Comparison of ENCODE assay signal across 17 mouse cellular contexts in genomic region chr5:100149967-100150366, GRCm38 (mm10). TPM values are rescaled to one million over a fixed set of nuclear protein-coding genes. Genes with fewer than 3 reads are reported as not detected.
A peak's percentile ranks its signal among the peaks of the same experiment; 100 is the strongest.
DNase-seq lines count a peak whose midpoint lies in the region; ATAC-seq and TF ChIP-seq lines count a peak whose summit lies in the region.
"Had no signal": no experiment of that assay in that cellular context is flagged by ENCODE, and none has a peak within 500 bp of the region (broad histone marks: within the 10 kb centered on the region; RNA-seq: fewer than 3 reads in every experiment).

No protein-coding gene starts in this region.

- DNase-seq in kidney, postnatal 0 days (ENCODE audit: low spot score): peak; percentile 48
- DNase-seq in ES-E14 (ENCODE audit: low read depth, low spot score): peak; percentile 49
- peak; percentile 49 for DNase-seq in embryonic facial prominence, embryonic 10.5 days (ENCODE audit: low spot score)
- DNase-seq in mesoderm, embryonic 11.5 days (ENCODE audit: low read depth, low spot score): peak; percentile 29
- no peak for DNase-seq in ovary, adult 18-20 months (ENCODE audit: low spot score)
- no peak for DNase-seq in left cerebral cortex, adult 11 months (ENCODE audit: low spot score)
- DNase-seq: cerebellum, adult 8-10 months; gastrocnemius, adult 2 months had no signal

- no peaks in the 10 kb centered on the region for H3K36me3 ChIP-seq in kidney, postnatal 0 days (ENCODE audit: insufficient read depth, low read length)
- no peaks in the 10 kb centered on the region for H3K36me3 ChIP-seq in kidney, embryonic 15.5 days
- H3K36me3 ChIP-seq in ES-E14 (ENCODE audit: control insufficient read depth, insufficient read depth, low read length, poor library complexity, severe bottlenecking): no peaks in the 10 kb centered on the region
- no peaks in the 10 kb centered on the region for H3K36me3 ChIP-seq in embryonic facial prominence, embryonic 10.5 days (replicated peaks)
- H3K36me3 ChIP-seq: forebrain, embryonic 15.5 days; hindbrain, embryonic 12.5 days; midbrain, embryonic 15.5 days had no signal

- no peak for TF ChIP-seq CTCF in kidney, postnatal 0 days (IDR thresholded peaks at IDR 0.05; ENCODE audit: low read depth)

- WGBS in kidney, postnatal 0 days: 66% methylated on average over 3 of the region's 3 CpGs
- WGBS in kidney, embryonic 15.5 days: 66% methylated on average over 3 of the region's 3 CpGs
- WGBS in embryonic facial prominence, embryonic 10.5 days: 67% methylated on average over 3 of the region's 3 CpGs

- no peak overlapping the region for H3K9ac ChIP-seq in kidney, postnatal 0 days (ENCODE audit: low read depth, low read length)
- no peak overlapping the region for H3K9ac ChIP-seq in kidney, embryonic 15.5 days
- H3K9ac ChIP-seq in ES-E14 (ENCODE audit: insufficient read depth, low read depth, low read length, poor library complexity, severe bottlenecking): no peak overlapping the region
- H3K9ac ChIP-seq: forebrain, embryonic 15.5 days; hindbrain, embryonic 12.5 days; midbrain, embryonic 15.5 days had no signal

- H3K27me3 ChIP-seq in kidney, postnatal 0 days (ENCODE audit: insufficient read depth, low read length): no peaks in the 10 kb centered on the region
- H3K27me3 ChIP-seq in kidney, embryonic 15.5 days: no peaks in the 10 kb centered on the region; the same call in 1 of the 2 replicates
- 0 out of 2 replicates have a peak, but pooled peaks cover 7% of the 10 kb centered on the region for H3K27me3 ChIP-seq in embryonic facial prominence, embryonic 10.5 days (replicated peaks; ENCODE audit: low read depth, poor library complexity, severe bottlenecking)
- H3K27me3 ChIP-seq: forebrain, embryonic 15.5 days; hindbrain, embryonic 12.5 days; midbrain, embryonic 15.5 days had no signal

- in situ Hi-C loops in ES-E14 (cut with MboI; ENCODE audit: low sequenced_read_pairs in 2 of 2, unreplicated experiment in 2 of 2): loop anchor here in 1 of 2 experiments (25.0 kb wide), 1 partner anchor 88 kb away; no protein-coding TSS in a partner anchor

- ATAC-seq in kidney, postnatal 0 days (replicated peaks; ENCODE audit: low FRiP score, low read depth): no peak
- no peak for ATAC-seq in kidney, embryonic 15.5 days (replicated peaks; ENCODE audit: low FRiP score)
- ATAC-seq: activated CD4-positive, CD25-positive, alpha-beta regulatory T cell, adult 4 months; forebrain, embryonic 15.5 days; intestine, postnatal 0 days; midbrain, embryonic 15.5 days had no signal

- no peak overlapping the region for H3K4me2 ChIP-seq in kidney, postnatal 0 days (ENCODE audit: low read length)
- no peak overlapping the region for H3K4me2 ChIP-seq in kidney, embryonic 15.5 days
- H3K4me2 ChIP-seq: forebrain, embryonic 15.5 days; hindbrain, embryonic 12.5 days; liver, embryonic 11.5 days; midbrain, embryonic 15.5 days had no signal

- no peaks in the 10 kb centered on the region for H3K9me3 ChIP-seq in kidney, postnatal 0 days (replicated peaks; ENCODE audit: low read length)
- H3K9me3 ChIP-seq in kidney, embryonic 15.5 days (replicated peaks): no peaks in the 10 kb centered on the region
- no peaks in the 10 kb centered on the region for H3K9me3 ChIP-seq in ES-E14 (ENCODE audit: control insufficient read depth, insufficient read depth, low read depth, low read length)
- H3K9me3 ChIP-seq in embryonic facial prominence, embryonic 10.5 days: no peaks in the 10 kb centered on the region
- H3K9me3 ChIP-seq: forebrain, embryonic 15.5 days; hindbrain, embryonic 12.5 days; midbrain, embryonic 15.5 days had no signal

- H3K4me1 ChIP-seq in kidney, postnatal 0 days (replicated peaks; ENCODE audit: insufficient read depth, low read length): no peaks in the 10 kb centered on the region
- H3K4me1 ChIP-seq in kidney, embryonic 15.5 days: no peaks in the 10 kb centered on the region
- H3K4me1 ChIP-seq in ES-E14 (ENCODE audit: control insufficient read depth in 2 of 2, insufficient read depth in 2 of 2, low read length in 2 of 2, poor library complexity in 1 of 2): no peaks in the 10 kb centered on the region
- no peaks in the 10 kb centered on the region for H3K4me1 ChIP-seq in embryonic facial prominence, embryonic 10.5 days
- H3K4me1 ChIP-seq: forebrain, embryonic 15.5 days; hindbrain, embryonic 12.5 days; midbrain, embryonic 15.5 days had no signal

- no peak overlapping the region for H3K27ac ChIP-seq in kidney, postnatal 0 days
- H3K27ac ChIP-seq in kidney, embryonic 15.5 days: no peak overlapping the region
- no peak overlapping the region for H3K27ac ChIP-seq in ES-E14 (ENCODE audit: insufficient read depth, low read depth, low read length, poor library complexity, severe bottlenecking)
- no peak overlapping the region for H3K27ac ChIP-seq in embryonic facial prominence, embryonic 10.5 days (replicated peaks)
- H3K27ac ChIP-seq: forebrain, embryonic 15.5 days; gastrocnemius, adult 2 months; hindbrain, embryonic 12.5 days; midbrain, embryonic 15.5 days had no signal

- no peak overlapping the region for H3K4me3 ChIP-seq in kidney, postnatal 0 days (replicated peaks; ENCODE audit: low read depth, low read length)
- no peak overlapping the region for H3K4me3 ChIP-seq in kidney, embryonic 15.5 days (replicated peaks)
- H3K4me3 ChIP-seq in ES-E14 (ENCODE audit: insufficient read depth in 1 of 2, low read depth in 1 of 2, low read length in 2 of 2, poor library complexity in 1 of 2, severe bottlenecking in 1 of 2): no peak overlapping the region
- no peak overlapping the region for H3K4me3 ChIP-seq in embryonic facial prominence, embryonic 10.5 days
- H3K4me3 ChIP-seq: forebrain, embryonic 15.5 days; gastrocnemius, adult 2 months; hindbrain, embryonic 12.5 days; midbrain, embryonic 15.5 days had no signal

TF ChIP-seq in ES-E14, 5 proteins besides CTCF, POLR2A, EP300 and RAD21:
- no peak for TF ChIP-seq ZNF384 (IDR thresholded peaks at IDR 0.05; ENCODE audit: low read depth, low read length)
- TF ChIP-seq MAFK (IDR thresholded peaks at IDR 0.05; ENCODE audit: insufficient read depth, low read depth, low read length): no peak
- TF ChIP-seq CHD2 (IDR thresholded peaks at IDR 0.05; ENCODE audit: low read depth, low read length): no peak
- no peak for TF ChIP-seq ZC3H11A (IDR thresholded peaks at IDR 0.05; ENCODE audit: borderline replicate concordance, low read depth, low read length)
- TF ChIP-seq HCFC1 (IDR thresholded peaks at IDR 0.05; ENCODE audit: borderline replicate concordance, insufficient read depth, low read length): no peak

RNA-seq across cellular contexts. Expression of gene Tmem150c, which starts 9.6 kb away (rescaled TPM):
- 26.3 and 27.3 TPM in 2 replicates for polyA plus RNA-seq in kidney, postnatal 0 days (2015; fragmentation: Nextera tagmentation; extraction: Ambion mirVana)
- polyA plus RNA-seq in kidney, embryonic 15.5 days (2015; fragmentation: Nextera tagmentation; extraction: Ambion mirVana): 18.4 and 21.9 TPM in 2 replicates
- total RNA-seq in ES-E14 (2012; rRNA removed): 0.22 and 0.74 TPM in 2 replicates
- polyA plus RNA-seq in embryonic facial prominence, embryonic 10.5 days (2016; fragmentation: Nextera tagmentation; extraction: Ambion mirVana): 1.3 and 1.7 TPM in 2 replicates
- total RNA-seq: common myeloid progenitor, adult 5-6 weeks; megakaryocyte progenitor cell, adult 5-6 weeks had no signal
- polyA plus RNA-seq: activated CD4-positive, CD25-positive, alpha-beta regulatory T cell, adult 4 months had no signal

Comparison
In these comparisons a context has a peak if more than half of its experiments do, and no peak if none do; other contexts are left out.
1. DNase-seq: peak in kidney, postnatal 0 days (single experiment), ES-E14 (single experiment), embryonic facial prominence, embryonic 10.5 days (single experiment) and mesoderm, embryonic 11.5 days (single experiment); none in ovary, adult 18-20 months (single experiment) and left cerebral cortex, adult 11 months (single experiment).